Mouse (Mus musculus): ENCODE measurements around the gene Cfap126.

- TF ChIP-seq CTCF (IDR thresholded peaks at IDR 0.05; ENCODE audit: borderline replicate concordance, control insufficient read depth, extremely low read depth, insufficient read depth, low read length, poor library complexity): no peak
- no peak for TF ChIP-seq POLR2A (IDR thresholded peaks at IDR 0.05; ENCODE audit: control insufficient read depth, extremely low read depth, insufficient read depth, low read length, poor library complexity)
Measured at GRCm38 (mm10) chr1:171151966-171152365, 38.2 kb downstream of the Cfap126 start.
